In the genomic region with DNA sequence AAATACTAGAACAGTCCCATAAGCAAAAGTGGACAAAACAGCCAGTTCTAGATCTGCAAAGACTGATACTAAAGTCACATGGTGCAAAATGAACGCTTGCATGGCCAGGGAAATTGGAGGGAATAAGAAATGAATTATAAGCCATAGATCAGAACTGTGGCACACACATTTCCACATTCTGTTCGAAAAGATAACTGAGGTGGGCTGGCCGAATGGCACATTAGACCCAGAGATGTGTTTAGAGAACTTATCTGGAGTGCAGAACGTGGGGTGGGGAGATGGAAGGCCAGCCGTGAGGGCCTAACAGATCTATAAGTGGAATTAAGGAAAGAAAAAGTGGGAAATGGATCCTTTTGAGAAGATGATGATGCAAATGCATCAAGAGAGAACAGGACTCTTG, we compare ENCODE assay signal across 25 mouse cellular contexts. TPM values are rescaled to one million over a fixed set of nuclear protein-coding genes. Genes with fewer than 3 reads are reported as not detected.
DNase-seq lines count a peak whose midpoint lies in the region; ATAC-seq and TF ChIP-seq lines count a peak whose summit lies in the region.
"Had no signal": no experiment of that assay in that cellular context is flagged by ENCODE, and none has a peak within 500 bp of the region (broad histone marks: within the 10 kb centered on the region; RNA-seq: fewer than 3 reads in every experiment).

No protein-coding gene starts in this region.

- TF ChIP-seq CTCF in G1E (IDR thresholded peaks at IDR 0.05; ENCODE audit: low read depth, low read length), result no peak
- TF ChIP-seq CTCF in liver, embryonic 14.5 days (IDR thresholded peaks at IDR 0.05; ENCODE audit: low read depth), result no peak

- DNase-seq in liver, embryonic 11.5 days (ENCODE audit: low spot score), result no peak
- DNase-seq in liver (no peak), G1E (ENCODE audit: low spot score) (no peak)
- peak in 1 of 3 experiments; percentile 2 for DNase-seq in liver, embryonic 14.5 days (ENCODE audit: low read depth in 3 of 3, low spot score in 3 of 3)
- DNase-seq in ovary, postnatal 10 days (ENCODE audit: low spot score), result no peak
- no peak for DNase-seq in heart, postnatal 14 days
- DNase-seq: adrenal gland, adult 2 months; adrenal gland, postnatal 10 days; adrenal gland, postnatal 25 days; B cell, adult 2 months; cerebellum, adult 11-12 months; cerebellum, adult 2 months; cerebellum, adult 9-10 months; cerebellum, postnatal 10 days; cerebellum, postnatal 25 days had no signal

- no peaks in the 10 kb centered on the region for H3K27me3 ChIP-seq in liver, embryonic 11.5 days (replicated peaks; ENCODE audit: control insufficient read depth, insufficient read depth, low read length)
- H3K27me3 ChIP-seq in G1E (ENCODE audit: insufficient read depth, low read length), result no peaks in the 10 kb centered on the region
- no peaks in the 10 kb centered on the region for H3K27me3 ChIP-seq in liver, embryonic 14.5 days (ENCODE audit: control insufficient read depth, insufficient read depth, low read length)
- H3K27me3 ChIP-seq: CH12.LX; embryonic facial prominence, embryonic 12.5 days; forebrain, embryonic 12.5 days had no signal

- 72% methylated on average over 5 of the region's 5 CpGs for WGBS in liver, embryonic 11.5 days
- WGBS in liver, embryonic 14.5 days (ENCODE audit: insufficient replicate concordance), result 32% methylated on average over 5 of the region's 5 CpGs

- H3K9me3 ChIP-seq in liver, embryonic 11.5 days (ENCODE audit: control insufficient read depth, low read length), result no peaks in the 10 kb centered on the region
- H3K9me3 ChIP-seq in G1E (replicated peaks), result no peaks in the 10 kb centered on the region
- H3K9me3 ChIP-seq in liver, embryonic 14.5 days (ENCODE audit: control insufficient read depth, low read length), result no peaks in the 10 kb centered on the region
- H3K9me3 ChIP-seq: embryonic facial prominence, embryonic 10.5 days; embryonic facial prominence, embryonic 12.5 days; forebrain, embryonic 10.5 days; forebrain, embryonic 12.5 days had no signal

- H3K9ac ChIP-seq in liver, embryonic 11.5 days (ENCODE audit: low read depth, low read length), result no peak overlapping the region
- H3K9ac ChIP-seq in liver, embryonic 14.5 days (replicated peaks), result no peak overlapping the region
- H3K9ac ChIP-seq: embryonic facial prominence, embryonic 12.5 days; forebrain, embryonic 12.5 days had no signal

- intact Hi-C loops in heart, postnatal 14 days (cut with DNase I), result no loop called here

- no peak overlapping the region for H3K4me3 ChIP-seq in liver, embryonic 11.5 days (ENCODE audit: low read depth, low read length)
- no peak overlapping the region for H3K4me3 ChIP-seq in G1E (ENCODE audit: low read depth, low read length)
- H3K4me3 ChIP-seq in liver, embryonic 14.5 days (ENCODE audit: insufficient read depth in 1 of 2, low read depth in 2 of 2, low read length in 2 of 2), result no peak overlapping the region
- H3K4me3 ChIP-seq: embryonic facial prominence, embryonic 10.5 days; embryonic facial prominence, embryonic 12.5 days; erythroblast, embryonic 14.5 days; forebrain, embryonic 10.5 days; forebrain, embryonic 12.5 days had no signal

- H3K4me2 ChIP-seq in liver, embryonic 11.5 days, result no peak overlapping the region
- no peak overlapping the region for H3K4me2 ChIP-seq in liver, embryonic 14.5 days (ENCODE audit: low read depth)
- H3K4me2 ChIP-seq: embryonic facial prominence, embryonic 12.5 days; forebrain, embryonic 12.5 days had no signal

- TF ChIP-seq EP300 in liver, embryonic 14.5 days (IDR thresholded peaks at IDR 0.05; ENCODE audit: low read depth), result no peak

- no peaks in the 10 kb centered on the region for H3K36me3 ChIP-seq in liver, embryonic 11.5 days (ENCODE audit: control insufficient read depth, insufficient read depth, low read length)
- H3K36me3 ChIP-seq in G1E (replicated peaks), result peaks cover 50% of the 10 kb centered on the region
- H3K36me3 ChIP-seq in liver, embryonic 14.5 days (replicated peaks; ENCODE audit: control insufficient read depth, insufficient read depth, low read depth), result no peaks in the 10 kb centered on the region
- H3K36me3 ChIP-seq: embryonic facial prominence, embryonic 12.5 days; forebrain, embryonic 12.5 days had no signal

- no peak overlapping the region for H3K27ac ChIP-seq in liver, embryonic 11.5 days (ENCODE audit: low read depth, low read length)
- H3K27ac ChIP-seq in liver, embryonic 14.5 days, result no peak overlapping the region
- H3K27ac ChIP-seq: embryonic facial prominence, embryonic 10.5 days; embryonic facial prominence, embryonic 12.5 days; forebrain, embryonic 10.5 days; forebrain, embryonic 12.5 days had no signal

- 0 out of 2 replicates have a peak, but pooled peaks have one; percentile 31 for ATAC-seq in liver, embryonic 11.5 days (replicated peaks; ENCODE audit: low FRiP score)
- 0 out of 2 replicates have a peak, but pooled peaks have one; percentile 50 for ATAC-seq in G1E (ENCODE audit: extremely low read depth, insufficient number of reproducible peaks, low FRiP score, poor library complexity, severe bottlenecking)
- peak; percentile 55; the same call in 1 of the 2 replicates for ATAC-seq in liver, embryonic 14.5 days (ENCODE audit: insufficient read depth)
- ATAC-seq in megakaryocyte-erythroid progenitor cell, adult 5-6 weeks (replicated peaks; ENCODE audit: low FRiP score, low TSS enrichment, poor library complexity, severe bottlenecking), result 0 out of 2 replicates have a peak, but pooled peaks have one; percentile 43
- ATAC-seq: CD4-positive, CD25-positive, alpha-beta regulatory T cell, adult 4 months; forebrain, embryonic 14.5 days; forebrain, embryonic 16.5 days had no signal

- no peaks in the 10 kb centered on the region for H3K4me1 ChIP-seq in liver, embryonic 11.5 days (replicated peaks; ENCODE audit: control insufficient read depth, insufficient read depth, low read length)
- peaks cover 12% of the 10 kb centered on the region for H3K4me1 ChIP-seq in G1E (ENCODE audit: insufficient read depth, low read depth, low read length)
- peaks cover 0 to 7% of the 10 kb centered on the region in 2 experiments; a peak in 2 of 4 replicates for H3K4me1 ChIP-seq in liver, embryonic 14.5 days (replicated peaks; ENCODE audit: control insufficient read depth in 2 of 2, insufficient read depth in 2 of 2, low read length in 1 of 2)
- H3K4me1 ChIP-seq: embryonic facial prominence, embryonic 12.5 days; forebrain, embryonic 12.5 days had no signal

RNA-seq across cellular contexts. Expression of a gene that starts 27.4 kb away (rescaled TPM):
- 12.4 and 14.7 TPM in 2 replicates for polyA plus RNA-seq in liver, embryonic 11.5 days (2014; fragmentation: Nextera tagmentation; extraction: Ambion mirVana)
- total RNA-seq in G1E (2014; fragmentation: Nextera tagmentation), result 0.75 and 0.83 TPM in 2 replicates
- 0.44 and 0.99 TPM in 2 replicates for total RNA-seq in G1E (2017)
- 0.14 and 0.15 TPM in 2 replicates for polyA plus RNA-seq in G1E (2012)
- polyA plus RNA-seq in liver, embryonic 14.5 days (2012; rRNA removed), result 0.94 and 1.2 TPM in 2 replicates
- polyA plus RNA-seq in liver, embryonic 14.5 days (2014; fragmentation: Nextera tagmentation; extraction: Ambion mirVana), result 0.75 and 1.3 TPM in 2 replicates
- not detected in 2 replicates for total RNA-seq in megakaryocyte-erythroid progenitor cell, adult 5-6 weeks (2014; fragmentation: Nextera tagmentation)
- total RNA-seq in megakaryocyte-erythroid progenitor cell, adult 5-6 weeks (2017), result not detected in 2 replicates
- 10 to 100 TPM; 15.0 to 16.2 TPM for total RNA-seq in heart, postnatal 14 days (2021)
- polyA plus RNA-seq: erythroblast, embryonic 14.5 days had no signal

RNA-seq across cellular contexts. Expression of a gene that starts 30.9 kb away (rescaled TPM):
- 26.3 and 28.1 TPM in 2 replicates for polyA plus RNA-seq in liver, embryonic 11.5 days (2014; fragmentation: Nextera tagmentation; extraction: Ambion mirVana)
- total RNA-seq in G1E (2014; fragmentation: Nextera tagmentation), result not detected in 2 replicates
- 0.93 and 0.99 TPM in 2 replicates for total RNA-seq in G1E (2017)
- 0.09 and 0.12 TPM in 2 replicates for polyA plus RNA-seq in G1E (2012)
- polyA plus RNA-seq in liver, embryonic 14.5 days (2012; rRNA removed), result 3.0 and 3.3 TPM in 2 replicates
- 5.8 and 7.3 TPM in 2 replicates for polyA plus RNA-seq in liver, embryonic 14.5 days (2014; fragmentation: Nextera tagmentation; extraction: Ambion mirVana)
- 9.8 TPM in 1 of 2 replicates, not detected in the other for total RNA-seq in megakaryocyte-erythroid progenitor cell, adult 5-6 weeks (2014; fragmentation: Nextera tagmentation)
- not detected in 2 replicates for total RNA-seq in megakaryocyte-erythroid progenitor cell, adult 5-6 weeks (2017)
- total RNA-seq in heart, postnatal 14 days (2021), result 10 to 100 TPM; 24.4 to 26.6 TPM
- polyA plus RNA-seq: erythroblast, embryonic 14.5 days had no signal

Comparison
In these comparisons a context has a peak if more than half of its experiments do, and no peak if none do; other contexts are left out.
1. RNA of a gene that starts 27.4 kb away (total RNA-seq): 15.0 to 16.2 TPM in heart, postnatal 14 days; 0.44 to 0.99 TPM in G1E and not detected in megakaryocyte-erythroid progenitor cell, adult 5-6 weeks; every median in the first group is over 4 times any median in the second.
2. Peak in every context shown above with its lines, with median percentiles within 50 percentile points of each other: ATAC-seq.